Mouse (Mus musculus): ENCODE measurements around the gene Rbms1.

- TF ChIP-seq POLR2A (IDR thresholded peaks at IDR 0.05; ENCODE audit: borderline replicate concordance, control insufficient read depth, low read depth, low read length) = no peak
- TF ChIP-seq CTCF (IDR thresholded peaks at IDR 0.05; ENCODE audit: control insufficient read depth, insufficient read depth, low read length) = no peak
Observed at GRCm38 (mm10) chr2:60720205-60720604, 242.8 kb downstream of the Rbms1 start.

Data from bone marrow, adult 2 months (tissue).